Mouse (Mus musculus) liver, adult (tissue): ENCODE results near the gene Ugt1a5.

Experiments used
- GATA4 ChIP-seq: IDR thresholded peaks from 2 replicates; pipeline ENCODE4 v1.6.1; 2014; ENCODE audit warnings: mild to moderate bottlenecking, low read length; ENCODE audit not compliant: insufficient replicate concordance

Gene Ugt1a5

DNA sequence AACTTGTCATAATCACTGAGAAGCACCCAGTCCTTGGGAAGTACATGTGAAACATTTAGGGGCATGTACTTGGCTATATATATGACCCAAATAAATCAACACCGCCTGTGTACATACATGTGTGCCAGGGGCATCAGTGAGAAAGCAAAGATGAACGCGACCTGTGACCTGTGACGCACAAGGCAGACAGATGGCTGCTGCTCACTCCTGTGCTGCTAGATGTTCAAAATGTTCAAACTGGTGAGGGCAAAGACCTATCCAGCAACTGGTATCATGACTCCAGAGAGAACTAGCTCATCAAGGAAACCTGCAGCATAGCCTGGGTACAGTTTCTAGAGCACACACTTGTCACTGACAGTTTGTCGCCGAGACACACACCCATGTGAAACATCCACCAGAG lies 101.7 kb downstream of the Ugt1a5 start:
- no peak for TF ChIP-seq GATA4

DNA sequence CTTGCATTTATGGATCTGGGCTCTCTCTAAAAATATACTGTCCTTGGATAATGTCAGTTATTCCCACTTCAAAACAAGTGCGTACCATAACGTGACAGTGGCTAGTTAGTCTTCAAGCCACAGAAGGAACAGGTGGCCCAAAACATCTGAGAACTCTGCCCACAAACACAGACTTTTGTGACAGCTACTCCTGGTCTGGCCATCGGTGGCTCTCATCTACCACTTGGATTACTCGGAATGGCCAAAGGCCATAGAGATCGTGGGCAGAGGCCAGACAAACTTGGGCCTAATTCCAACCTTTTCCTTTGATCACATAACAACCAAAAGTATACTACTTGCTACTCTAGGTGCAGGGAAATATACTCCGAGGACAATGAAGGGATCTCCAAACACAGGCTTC lies 102.3 kb downstream of the Ugt1a5 start:
- no peak; the same call in 1 of the 2 replicates for TF ChIP-seq GATA4
